Mouse (Mus musculus) adrenal gland, adult 8-10 months (tissue): ENCODE measurements around the gene Ap3b1. TPM values are rescaled to one million over a fixed set of nuclear protein-coding genes. Genes with fewer than 3 reads are reported as not detected.

Source experiments
- DNase-seq: peaks from one replicate; pipeline ENCODE4 v3.0.0; 2022
- total RNA-seq, 4 experiments: library from RNA; stranded (reverse); gene quantifications; 2 replicates each; pipeline ENCODE4 v1.2.4; 2022

Gene Ap3b1
- total RNA-seq, 4 experiments from 2014 or later: 42.7 to 51.8 (median 48.8) TPM

DNA sequence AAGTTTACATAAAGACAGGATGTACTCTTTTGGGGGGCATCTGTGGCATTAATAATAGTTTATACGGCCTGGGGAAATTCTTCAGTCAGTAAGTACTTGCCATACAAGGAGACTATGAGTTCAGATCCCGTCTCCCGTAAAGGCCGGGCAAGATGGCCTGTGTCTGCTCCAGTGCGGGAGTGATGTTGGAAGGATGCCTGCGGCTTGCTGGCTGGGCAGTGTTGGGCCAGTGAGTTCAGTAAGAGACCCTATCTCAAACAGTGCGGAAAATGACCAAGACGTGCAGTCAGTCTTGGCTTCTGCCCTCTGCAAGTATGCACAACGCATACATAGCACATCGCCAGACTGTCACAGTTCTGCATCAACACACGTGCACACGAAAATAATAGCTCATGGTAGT is 95.4 kb downstream of the Ap3b1 start:
- no peak for DNase-seq

DNA sequence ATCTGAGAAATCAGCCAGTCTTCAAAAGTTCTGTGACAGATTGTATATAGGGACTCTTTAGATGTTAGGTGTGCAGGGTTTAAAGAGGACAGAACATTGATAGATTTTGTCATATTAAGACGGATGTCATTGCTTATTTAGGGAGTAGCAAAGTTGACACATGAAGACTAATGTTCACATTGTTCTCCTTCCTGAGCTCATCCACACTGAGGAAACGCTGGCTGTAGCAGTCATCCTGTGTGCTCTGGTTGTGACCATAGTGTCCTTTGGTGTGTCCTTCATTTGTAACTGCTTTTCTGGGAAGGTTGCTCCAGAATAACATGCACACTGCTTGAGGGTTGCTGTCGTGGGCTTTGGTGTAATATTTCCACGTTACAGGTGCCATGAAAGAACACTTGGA is 100.4 kb downstream of the Ap3b1 start:
- no peak for DNase-seq

DNA sequence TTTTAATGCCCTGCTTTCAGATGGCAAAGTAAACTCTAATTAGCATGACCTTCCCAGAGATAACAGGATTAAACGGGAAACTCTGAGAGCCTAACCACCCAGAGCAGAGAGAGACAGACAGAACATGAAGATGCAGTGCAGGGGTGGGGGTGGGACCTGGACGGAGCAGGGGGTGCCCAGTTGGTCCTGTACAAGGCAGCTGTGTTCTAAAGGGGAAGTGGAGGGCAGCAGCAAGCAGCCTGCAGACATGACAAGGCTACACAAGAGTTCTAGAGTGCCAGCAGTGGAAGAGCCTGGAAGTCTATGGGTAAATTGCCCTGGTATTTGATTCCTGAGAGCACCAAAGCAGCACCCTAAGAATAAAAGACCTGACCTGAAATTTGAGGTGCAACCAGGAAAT is 105.5 kb downstream of the Ap3b1 start:
- DNase-seq: no peak

DNA sequence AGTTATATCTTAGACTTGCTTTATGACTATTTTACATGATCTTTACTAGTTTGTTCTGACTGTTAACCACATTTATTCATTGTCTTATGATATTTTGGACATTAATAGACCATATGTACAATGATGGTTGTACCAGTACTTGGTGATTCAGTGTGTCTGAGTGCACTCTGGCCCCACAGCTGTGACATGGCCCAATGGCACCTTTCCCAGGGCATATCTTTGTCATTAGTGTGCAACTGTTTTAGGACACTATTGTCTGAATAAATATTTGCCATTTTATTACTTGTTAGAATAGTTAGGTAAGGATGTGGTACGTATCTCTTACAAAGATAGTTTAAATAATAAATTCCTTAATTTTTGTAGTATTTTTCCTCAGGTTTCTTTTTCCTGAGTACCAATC is 109.8 kb downstream of the Ap3b1 start:
- DNase-seq: no peak

DNA sequence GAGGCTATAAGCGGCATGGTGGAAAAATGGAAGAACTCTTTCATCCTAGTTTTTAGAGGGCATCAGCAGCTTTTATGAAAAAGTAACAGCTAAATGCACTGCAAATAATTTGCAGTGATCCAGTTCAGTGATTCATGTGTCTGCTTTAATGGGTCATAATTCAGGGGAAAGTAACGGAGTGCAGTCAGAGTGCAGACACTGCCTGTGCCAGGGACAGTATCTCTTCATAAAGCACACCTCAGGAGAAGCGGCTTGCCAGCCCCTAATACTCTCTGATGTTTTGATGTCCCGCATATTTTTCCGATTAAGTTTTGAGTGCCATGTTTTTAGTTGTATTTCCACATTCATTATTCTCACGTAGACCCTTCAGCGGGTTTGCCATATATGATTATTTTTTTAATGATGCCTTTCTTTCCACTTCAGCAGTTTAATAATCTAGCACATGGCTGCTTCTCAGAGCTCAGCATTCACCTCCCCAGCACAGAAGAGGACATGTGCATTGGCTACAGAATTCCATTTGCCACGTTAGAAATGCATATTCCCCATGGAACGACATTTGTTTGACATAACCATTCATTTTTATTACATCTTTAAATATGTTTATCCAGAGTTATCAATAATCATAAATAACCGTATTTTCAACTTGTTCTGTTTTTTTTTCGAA is 112.4 kb downstream of the Ap3b1 start:
- DNase-seq: no peak

DNA sequence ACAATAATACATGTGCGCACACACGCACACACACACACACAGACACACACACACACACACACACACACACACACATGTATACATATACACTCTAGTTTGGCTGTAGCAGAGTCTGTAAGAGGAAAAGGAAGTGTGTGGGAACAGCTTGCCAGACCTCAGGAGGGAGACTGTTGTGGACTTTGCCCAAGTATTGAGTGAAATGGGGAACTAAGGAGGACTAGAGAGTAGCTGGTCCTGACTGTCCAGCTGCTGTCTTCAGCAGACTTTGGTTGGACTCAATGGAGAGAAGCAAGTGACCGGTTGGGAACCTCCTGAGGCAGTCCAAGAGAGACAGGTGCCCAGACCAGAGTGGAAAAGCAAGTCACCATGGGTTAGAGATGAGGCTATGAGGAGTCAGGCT is 117.4 kb downstream of the Ap3b1 start:
- DNase-seq: no peak

DNA sequence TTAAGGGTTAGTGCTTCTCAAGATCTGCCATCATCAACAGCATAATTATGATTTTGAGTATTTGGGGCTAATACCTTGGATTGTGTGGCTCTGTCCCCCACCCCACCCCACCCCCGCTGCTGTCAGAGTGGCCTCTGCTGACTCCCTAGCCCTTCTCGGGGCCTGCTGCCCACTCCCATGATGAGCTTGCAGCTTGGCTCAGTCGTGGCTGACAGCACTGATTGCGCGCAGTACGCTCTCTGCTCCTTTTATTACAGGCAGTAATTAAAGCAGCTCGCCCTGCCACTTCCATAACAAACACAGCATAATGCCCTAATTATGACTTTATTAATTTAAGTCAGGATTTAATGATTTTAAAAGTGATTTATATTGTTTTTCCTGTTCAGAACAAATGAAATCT is 121.5 kb downstream of the Ap3b1 start:
- DNase-seq: no peak

DNA sequence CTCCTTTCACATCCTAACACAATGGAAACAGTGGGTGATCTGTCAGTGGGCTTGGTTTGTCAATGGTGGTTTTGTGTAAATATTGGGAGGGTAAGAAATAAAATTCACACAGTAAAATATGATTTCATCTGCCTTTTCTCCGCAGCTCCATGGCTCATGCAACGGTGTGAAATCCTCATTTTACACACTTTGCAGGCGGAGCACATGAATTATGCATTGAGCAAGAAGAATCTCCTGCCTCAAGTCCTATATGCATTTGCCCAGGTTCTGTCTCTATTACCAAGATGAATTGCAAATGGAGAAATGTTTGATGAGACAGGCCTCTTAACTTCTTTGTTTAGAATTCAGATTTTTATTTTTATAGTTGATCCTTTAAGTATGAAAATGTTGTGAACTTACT is 131.9 kb downstream of the Ap3b1 start:
- no peak for DNase-seq

DNA sequence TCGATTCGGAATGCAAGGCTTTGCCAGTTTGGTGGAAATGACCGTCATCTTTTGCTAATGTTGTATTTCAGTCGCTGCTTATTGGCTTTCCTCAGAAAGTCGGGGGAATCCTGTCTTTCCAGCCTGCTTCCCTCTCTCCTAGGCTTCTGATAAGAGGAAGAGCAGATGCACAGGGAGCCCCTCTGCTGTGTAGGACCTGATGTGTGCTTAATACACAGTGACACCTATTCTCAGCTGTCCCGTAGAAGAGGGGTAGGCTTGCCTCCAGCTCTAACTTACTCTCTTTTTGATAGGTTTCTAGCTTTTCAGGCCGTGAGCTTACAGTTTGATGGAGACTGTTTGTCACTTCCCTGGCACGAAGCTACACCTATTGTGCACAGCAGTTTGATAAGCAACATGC is 132.4 kb downstream of the Ap3b1 start:
- no peak for DNase-seq

DNA sequence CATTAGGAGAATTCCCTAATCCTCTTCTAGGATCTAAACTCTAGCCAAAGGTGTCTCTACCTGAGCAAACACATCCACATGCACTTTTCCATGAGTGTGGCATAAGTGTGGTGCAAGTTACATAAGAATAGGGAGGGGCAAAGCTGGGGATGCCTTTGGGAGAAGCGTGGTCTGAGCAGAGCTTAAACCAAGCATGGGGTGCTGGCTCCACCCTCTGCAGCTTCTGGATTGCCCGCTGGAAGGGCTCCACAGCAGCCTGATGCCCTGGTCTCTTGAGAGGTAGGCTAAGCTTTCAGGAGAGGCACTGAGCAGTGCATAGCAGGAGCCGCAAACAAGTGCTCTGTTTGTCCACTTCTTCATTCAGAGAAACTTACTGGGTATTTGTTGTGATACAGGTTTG is 138.8 kb downstream of the Ap3b1 start:
- DNase-seq: no peak

DNA sequence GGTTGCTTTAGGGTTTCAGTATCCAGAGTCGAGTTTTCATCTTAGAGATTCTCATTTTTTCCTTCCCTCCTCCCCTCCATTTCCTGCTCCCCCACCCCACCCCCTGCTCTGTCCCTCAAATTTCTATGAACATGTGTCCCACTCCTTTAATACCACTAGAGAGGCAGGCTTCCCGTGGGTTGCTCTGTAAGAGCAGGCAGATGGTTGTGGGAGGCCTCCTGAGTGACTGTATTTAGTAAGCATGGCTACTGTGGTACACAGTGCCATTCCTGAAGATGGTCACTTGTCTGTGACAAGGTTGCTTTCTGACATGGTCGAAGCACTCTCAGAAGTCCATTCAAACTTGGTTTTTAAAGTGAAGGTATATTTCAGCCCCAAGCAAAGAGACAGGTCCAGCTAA is 147.7 kb downstream of the Ap3b1 start:
- DNase-seq: no peak

DNA sequence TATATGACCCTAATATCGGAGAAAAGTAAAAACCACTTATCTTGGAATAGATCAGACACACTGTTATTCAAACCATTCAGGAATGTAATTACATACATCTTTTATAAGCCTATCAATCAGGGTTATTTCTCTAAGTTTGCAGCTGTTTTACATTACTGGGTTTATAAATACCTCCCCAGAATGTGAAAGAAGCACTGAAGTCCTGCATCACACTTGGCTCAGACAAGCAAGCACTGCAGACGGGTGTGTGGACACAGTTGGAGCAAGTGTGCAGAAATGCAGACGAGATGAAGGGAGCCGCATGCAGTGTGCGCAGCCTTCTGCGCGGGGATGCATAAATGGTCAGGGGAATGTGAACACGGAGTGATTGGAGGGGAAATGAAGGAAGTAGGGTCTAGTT is 149.6 kb downstream of the Ap3b1 start:
- no peak for DNase-seq

DNA sequence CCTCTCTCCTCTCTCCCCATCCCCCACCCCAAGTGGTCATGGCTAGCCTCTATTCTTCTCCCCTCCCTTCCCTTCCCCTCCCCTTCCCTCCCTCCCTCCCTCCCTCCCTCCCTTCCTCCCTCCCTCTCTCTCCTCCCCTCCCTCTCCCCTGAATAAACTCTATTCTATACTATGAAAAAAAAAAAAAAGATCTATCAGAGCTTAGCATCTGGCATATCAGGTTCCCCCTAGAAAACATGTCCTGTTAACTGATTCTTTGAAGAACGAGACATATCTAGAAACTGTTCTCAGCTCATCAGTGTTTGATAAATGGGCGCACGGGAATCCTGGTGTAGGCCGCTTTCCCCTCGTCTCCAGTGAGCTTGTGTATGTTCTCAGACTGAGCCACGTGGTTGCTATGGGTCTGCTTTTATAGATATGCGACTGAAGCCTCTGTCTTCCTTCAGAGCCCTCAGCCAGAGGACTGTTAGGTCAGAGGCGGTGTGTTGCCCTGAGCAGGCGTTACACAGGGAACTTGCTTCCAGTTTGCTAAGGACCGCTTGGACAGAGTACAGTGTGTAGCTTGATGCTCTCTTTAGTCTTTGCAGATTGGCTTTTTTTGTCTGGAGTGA is 154.5 kb downstream of the Ap3b1 start:
- DNase-seq: no peak

DNA sequence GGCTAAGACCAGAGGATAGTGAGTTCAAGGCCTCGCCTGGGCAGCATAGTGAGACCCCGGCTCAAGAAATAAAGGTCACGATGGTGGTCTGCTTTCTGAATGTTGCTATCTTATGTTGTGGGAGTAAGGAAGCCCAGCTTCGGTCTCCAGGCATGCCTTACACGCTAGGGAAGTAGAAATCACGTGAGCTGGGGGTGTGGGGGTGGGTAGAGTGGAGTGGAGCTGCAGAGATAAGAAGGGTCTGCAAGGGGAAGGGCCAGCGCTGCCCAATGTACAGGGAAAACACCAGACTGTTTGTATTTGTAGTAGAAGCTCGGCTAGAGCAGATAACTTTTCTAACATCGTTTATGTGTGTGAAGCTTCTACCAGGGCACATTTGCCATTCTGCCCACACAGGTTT is 155.1 kb downstream of the Ap3b1 start:
- no peak for DNase-seq

DNA sequence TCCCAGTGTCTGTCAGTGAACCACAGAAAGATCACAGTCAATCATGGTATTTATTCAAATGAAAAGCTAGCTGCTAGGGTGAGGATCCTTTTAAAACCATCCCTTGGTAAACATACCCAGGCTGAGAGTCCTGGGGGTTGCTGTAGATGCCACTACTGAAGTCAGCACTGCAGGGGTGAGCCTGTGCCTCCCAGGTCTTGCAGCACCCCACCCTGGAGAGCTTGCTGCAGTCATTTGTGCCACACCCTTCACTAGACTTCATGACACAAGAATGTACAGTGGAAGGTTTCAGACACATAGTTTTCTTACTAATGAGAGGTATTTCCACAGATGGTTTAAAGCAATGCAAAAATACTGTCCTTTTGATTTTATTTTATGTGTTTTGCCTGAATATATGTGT is 156.2 kb downstream of the Ap3b1 start:
- no peak for DNase-seq

DNA sequence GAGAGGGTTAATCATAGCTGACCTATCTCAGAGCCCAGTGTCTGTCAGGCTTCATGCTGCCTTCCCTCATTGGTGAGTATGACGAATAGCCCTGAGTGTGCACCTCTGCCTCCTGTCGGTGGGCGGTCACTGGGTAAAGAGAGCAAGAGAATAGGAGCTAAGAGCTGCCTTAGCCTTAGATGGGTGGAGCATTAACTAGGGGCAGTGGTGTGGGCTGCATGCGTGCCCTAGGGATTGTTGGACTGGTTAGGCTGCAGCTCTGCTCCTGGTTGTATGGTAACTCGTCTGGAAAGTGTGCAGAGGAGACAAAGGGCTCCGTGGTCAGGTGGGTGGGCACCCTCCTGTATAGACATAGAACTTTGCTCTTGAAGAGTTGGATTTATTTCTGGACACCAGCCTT is 157.8 kb downstream of the Ap3b1 start:
- DNase-seq: no peak

DNA sequence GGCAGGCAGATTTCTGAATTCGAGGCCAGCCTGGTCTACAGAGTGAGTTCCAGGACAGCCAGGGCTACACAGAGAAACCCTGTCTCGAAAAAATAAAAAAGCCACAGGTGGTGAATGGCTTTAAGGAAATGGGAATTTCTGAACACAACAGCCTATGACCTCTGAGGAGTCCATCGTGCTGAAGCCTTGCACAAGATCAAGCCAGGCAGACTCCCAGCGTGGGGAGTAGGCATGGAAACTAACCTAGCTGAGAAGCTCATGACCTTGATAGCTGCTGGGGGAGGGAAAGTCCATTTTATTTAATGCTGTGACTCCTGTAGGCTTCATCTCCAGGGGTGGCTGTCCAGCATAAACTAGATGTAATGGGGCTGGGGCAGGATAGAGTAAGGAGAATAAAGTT is 159.4 kb downstream of the Ap3b1 start:
- DNase-seq: no peak

DNA sequence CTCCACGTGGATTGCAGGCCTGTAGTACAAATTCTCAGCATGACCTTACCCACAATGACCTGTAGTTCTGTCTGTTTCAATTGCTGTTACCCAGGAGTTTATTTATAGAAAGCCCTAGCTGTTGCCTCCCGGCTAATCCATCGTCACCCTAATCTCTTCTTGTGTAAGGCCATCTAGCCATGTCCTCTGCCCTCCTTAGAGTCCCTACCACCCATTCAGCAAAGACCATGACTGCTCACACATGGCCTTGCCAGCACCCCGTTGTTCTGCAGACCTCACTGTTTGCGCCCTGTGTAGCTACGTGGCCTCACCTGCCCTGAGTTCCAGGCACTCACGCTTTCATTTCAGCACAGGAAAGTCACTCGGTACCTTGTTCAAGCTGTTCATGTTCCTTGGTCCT is 160.5 kb downstream of the Ap3b1 start:
- DNase-seq: no peak

DNA sequence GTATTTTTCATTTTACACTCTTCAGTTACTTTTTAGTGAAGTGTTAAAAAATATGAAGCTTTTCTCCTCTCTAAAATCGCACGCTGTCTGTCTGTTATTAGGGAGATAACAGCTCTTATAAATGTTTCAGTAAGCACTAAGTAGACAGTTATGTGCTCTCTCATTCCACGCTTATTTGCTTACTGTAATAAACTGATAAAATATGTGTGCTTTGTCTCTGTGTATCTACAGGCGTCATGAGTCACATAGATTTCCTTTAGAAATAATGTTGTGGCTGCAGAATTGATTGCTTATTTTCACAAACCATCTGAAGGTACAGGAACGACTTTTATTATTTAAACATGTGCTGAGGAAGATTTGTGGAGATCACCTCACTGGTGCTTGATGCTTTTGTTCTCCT is 164.5 kb downstream of the Ap3b1 start:
- no peak for DNase-seq

DNA sequence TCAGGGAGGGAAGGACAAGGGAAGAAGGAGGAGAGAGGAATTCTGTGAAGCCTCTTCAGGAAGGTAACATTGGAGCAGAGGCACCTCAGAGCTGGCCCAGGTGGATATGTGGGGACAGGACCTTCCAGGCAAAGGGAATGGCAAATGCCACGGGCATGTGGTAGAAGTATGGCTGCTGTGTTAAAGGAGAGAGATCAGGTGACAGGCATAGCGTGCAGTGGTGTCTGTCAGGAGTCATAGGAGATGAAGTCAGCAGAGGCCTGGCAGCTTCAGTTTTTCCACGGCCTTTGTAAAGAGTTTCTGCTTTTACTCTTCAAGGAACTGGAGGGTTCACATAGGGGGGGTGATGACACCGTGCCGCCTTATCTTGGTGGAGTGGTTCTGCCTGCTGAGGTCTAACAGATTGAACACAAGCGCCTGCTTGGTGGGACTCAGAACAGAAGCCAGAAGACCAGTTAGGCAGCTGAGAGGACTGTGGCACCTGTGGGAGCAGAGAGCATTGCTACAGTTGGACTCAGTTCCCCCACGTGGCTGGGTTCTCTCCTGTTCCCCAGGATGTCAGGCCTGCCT is 166.0 kb downstream of the Ap3b1 start:
- no peak for DNase-seq

DNA sequence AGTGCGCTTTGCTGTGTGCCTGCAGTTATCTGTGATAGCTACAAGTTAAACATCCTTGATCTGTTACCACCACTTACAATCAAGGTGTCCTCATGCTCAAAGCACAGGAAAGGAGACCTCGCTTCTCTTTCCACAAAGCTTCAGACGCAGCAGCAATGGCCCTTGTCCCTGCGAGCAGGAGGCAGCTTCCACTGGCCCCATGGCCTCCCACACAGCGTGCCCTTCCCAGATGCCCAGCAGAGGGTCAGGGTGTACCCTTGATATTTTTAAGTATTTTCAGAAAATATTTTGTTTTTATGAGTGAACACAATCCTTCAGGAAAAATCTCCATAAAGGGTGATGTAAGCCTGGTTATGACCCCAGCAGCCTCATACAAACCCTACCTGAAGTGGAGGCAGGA is 170.4 kb downstream of the Ap3b1 start:
- no peak for DNase-seq

DNA sequence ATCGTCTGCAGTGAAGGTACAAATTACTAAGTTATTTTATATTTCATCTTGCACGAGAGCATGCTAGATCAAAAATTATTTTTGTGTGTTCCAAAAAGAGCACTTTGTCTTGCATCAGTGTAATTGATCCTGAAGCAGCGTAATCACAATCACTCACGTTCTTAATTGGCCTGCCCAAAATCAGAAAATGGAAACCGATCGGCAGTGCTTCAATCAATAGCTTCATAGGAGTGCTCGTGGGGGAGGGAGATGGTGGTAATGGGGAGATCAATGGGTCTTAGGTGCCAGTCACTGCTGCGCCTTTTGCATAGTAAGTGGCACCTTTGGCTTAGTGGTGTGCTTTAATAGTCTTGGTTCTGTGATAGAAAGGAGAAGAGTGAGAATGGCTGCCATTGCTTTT is 174.8 kb downstream of the Ap3b1 start:
- no peak for DNase-seq

DNA sequence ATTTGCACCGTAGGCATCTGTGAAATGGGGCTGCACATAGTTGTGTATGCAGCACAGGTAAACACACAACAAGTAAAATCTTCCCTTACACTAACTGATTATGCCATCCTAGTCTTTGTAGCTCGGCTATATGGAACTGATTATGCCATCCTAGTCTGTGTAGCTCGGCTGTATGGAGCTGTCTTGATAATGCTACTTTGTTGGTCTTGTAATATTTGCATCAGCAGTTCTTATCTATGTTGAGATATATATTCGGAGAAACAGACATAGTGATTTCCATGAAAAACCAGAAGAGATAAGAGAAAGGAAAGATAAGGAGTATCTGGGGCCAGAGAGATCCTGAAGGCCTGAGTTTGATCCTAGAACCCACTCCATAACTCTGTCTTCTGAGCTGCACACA is 178.6 kb downstream of the Ap3b1 start:
- no peak for DNase-seq

DNA sequence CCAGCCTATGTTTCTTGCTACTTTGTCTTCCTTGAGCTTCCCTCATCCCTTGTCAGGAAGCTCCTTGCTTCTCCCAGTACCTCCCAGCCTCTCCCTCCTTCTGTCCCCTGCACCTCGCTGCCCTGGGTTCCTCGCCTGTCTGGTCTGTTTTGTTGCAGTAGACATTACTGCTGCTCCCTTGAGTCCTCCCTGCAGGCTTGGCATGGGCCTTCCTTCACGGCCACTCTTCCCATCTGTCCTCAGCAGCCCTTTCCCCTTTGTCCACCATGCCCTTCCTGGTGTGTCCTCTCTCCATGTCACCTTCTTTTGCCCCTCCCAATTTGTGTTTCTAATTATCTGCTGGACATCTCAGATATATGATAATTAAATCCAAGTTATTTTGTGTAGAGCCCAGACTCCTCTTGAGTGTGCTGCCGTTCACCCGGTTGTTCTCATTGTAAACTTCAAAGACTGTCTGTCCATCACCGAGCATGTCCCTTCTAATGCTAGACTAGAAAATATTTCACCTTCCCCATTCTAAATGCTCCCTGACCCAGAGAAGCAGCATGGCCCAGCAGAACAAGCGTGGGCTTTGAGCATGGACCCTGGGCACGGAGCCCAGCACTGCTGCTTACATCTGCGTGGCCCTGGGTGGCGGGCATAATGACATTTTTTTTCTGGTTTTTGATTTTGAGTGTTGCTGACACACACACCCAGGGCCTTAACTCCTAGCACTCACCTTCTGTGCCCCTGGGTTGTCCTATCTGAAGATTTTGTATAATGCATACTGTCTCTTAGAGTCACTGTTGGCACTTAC is 181.3 kb downstream of the Ap3b1 start:
- DNase-seq: no peak
